Mouse (Mus musculus) layer of hippocampus, adult 2 months (tissue): ENCODE data around the gene Atp10a. TPM values are rescaled to one million over a fixed set of nuclear protein-coding genes. Genes with fewer than 3 reads are reported as not detected.

Experiments used
- DNase-seq, 2 experiments: peaks; one replicate each; pipeline ENCODE4 v3.0.0; 2022; ENCODE audit warnings: low spot score in 2 of 2
- H3K27ac ChIP-seq: fragments of 200-600 bp; 2 replicates; pipeline ENCODE4 v1.8.1; 2022
- H3K4me3 ChIP-seq: fragments of 200-600 bp; 2 replicates; pipeline ENCODE4 v1.8.1; 2022; ENCODE audit warnings: mild to moderate bottlenecking
- CTCF ChIP-seq: fragments of 200-600 bp; conservative IDR thresholded peaks from 2 replicates; pipeline ENCODE4 v1.8.1; 2022; ENCODE audit warnings: antibody characterized with exemption, mild to moderate bottlenecking, moderate library complexity
- total RNA-seq, 2 experiments: library from RNA; stranded (reverse); gene quantifications; 2 replicates each; pipeline ENCODE4 v1.2.3; 2021

The Atp10a gene
- total RNA-seq, 2 experiments from 2014 or later = 7.5 to 8.4 TPM

DNA sequence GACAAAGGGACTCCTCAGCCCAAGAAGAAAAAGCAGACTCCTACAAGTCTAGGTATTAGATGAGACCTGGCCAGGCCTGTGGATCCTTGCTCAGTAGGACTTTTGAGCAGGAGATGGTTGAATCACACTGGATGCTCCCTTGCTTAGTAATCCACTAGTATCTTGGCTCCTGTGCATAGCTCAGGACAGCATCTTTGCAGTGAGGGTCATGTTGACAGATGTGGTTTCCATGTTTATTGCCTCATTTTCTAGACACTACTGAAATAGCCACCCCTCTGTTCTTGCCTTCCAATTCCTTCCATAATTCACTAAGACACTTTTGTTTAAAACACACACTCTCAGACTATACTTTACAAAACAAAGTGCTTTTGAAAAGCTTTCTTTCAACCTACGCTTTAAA is 98.1 kb downstream of the Atp10a start:
- no peak for TF ChIP-seq CTCF
- H3K4me3 ChIP-seq = no peak overlapping the region
- no peak for DNase-seq

DNA sequence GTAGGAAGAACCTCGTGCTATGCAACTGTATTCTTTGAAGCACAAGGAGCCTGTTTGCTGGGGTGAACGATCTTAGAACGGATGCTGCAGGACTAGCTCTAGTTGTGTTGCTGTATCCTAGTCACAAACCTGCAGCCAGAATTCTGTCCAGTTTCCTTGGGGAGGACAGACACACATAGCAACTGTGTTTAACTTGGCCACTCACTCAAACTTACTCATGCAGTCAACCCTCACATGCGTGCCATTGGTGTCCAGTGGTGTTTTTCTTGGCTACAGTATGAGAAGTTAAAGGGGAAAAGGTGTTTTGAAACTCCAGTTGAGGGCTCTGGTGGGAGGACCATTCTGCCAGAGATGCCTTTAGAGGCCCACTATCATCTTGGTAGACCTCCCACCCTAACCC is 98.6 kb downstream of the Atp10a start:
- no peak for DNase-seq
- Histone ChIP-seq H3K4me3 (no peak overlapping the region), H3K27ac (no peak overlapping the region)
- TF ChIP-seq CTCF = no peak

More for the DNA sequence above, 98.1 kb downstream of the Atp10a start:
- H3K27ac ChIP-seq = no peak overlapping the region

GRCm38 (mm10) chr7:58755083-58755482 is 99.1 kb downstream of the Atp10a start:
- DNase-seq = no peak
- Histone ChIP-seq H3K4me3 (no peak overlapping the region), H3K27ac (no peak overlapping the region)
- TF ChIP-seq CTCF = no peak

- H3K4me3 ChIP-seq = no peak overlapping the region
- TF ChIP-seq CTCF = no peak
- DNase-seq = no peak
Observed at GRCm38 (mm10) chr7:58755846-58756245, 99.9 kb downstream of the Atp10a start.

DNA sequence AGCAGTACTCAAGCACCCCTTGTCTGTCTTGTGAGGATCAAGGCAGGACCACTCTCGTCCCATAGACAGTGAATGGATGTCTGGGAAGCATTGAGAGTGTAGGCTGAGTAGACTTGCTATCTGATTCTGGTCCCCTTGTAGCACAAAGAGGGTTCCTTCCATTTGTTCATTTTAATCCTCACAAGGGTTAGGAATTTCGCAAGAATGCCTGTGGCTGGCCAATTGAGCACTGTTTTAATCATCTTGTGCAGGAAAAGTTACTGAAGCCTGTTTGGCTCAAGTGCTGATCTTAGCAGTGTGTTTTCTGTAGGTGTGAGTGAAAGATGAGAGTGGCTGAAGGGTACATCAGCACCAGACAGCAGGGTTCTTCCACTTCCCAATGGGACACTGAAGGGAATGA is 101.4 kb downstream of the Atp10a start:
- no peak for DNase-seq
- no peak for TF ChIP-seq CTCF
- Histone ChIP-seq H3K4me3 (no peak overlapping the region), H3K27ac (no peak overlapping the region)

More at GRCm38 (mm10) chr7:58755846-58756245, 99.9 kb downstream of the Atp10a start:
- H3K27ac ChIP-seq = no peak overlapping the region

GRCm38 (mm10) chr7:58758396-58758795 is 102.4 kb downstream of the Atp10a start:
- no peak for DNase-seq
- TF ChIP-seq CTCF = no peak
- Histone ChIP-seq H3K4me3 (no peak overlapping the region), H3K27ac (no peak overlapping the region)

GRCm38 (mm10) chr7:58759265-58759664 is 103.3 kb downstream of the Atp10a start:
- Histone ChIP-seq H3K27ac (no peak overlapping the region), H3K4me3 (no peak overlapping the region)
- no peak for DNase-seq
- no peak for TF ChIP-seq CTCF

- peak overlapping the region; percentile 6; the same call in 1 of the 2 replicates for H3K4me3 ChIP-seq
- peak; percentile 76 for TF ChIP-seq CTCF
- peak in 1 of 2 experiments; percentile 52 for DNase-seq
- H3K27ac ChIP-seq = peak overlapping the region; percentile 56; the same call in 1 of the 2 replicates
Observed at GRCm38 (mm10) chr7:58767257-58767656, 111.3 kb downstream of the Atp10a start.

DNA sequence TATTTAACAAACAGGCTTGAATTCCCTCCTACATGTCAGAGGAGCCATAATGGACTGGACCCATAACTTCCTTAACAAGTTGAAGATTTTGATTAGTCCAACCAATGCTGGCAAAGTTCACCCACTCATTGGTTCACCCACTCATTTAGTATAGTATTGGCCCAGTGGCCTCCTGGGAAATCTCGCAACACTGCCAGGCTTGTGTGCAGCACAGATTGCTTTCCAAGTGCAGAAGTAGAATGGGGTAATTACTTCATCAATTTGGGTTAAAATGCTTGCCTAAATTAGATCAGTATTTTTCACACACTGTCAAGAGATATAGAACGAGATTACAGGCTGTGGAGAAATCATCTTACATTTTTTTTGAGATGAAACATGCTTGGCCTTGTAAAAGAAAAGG is 112.3 kb downstream of the Atp10a start:
- Histone ChIP-seq H3K27ac (peak overlapping the region; percentile 56), H3K4me3 (no peak overlapping the region)
- peak; percentile 56 to 63 for DNase-seq
- no peak for TF ChIP-seq CTCF

GRCm38 (mm10) chr7:58770254-58770653 is 114.3 kb downstream of the Atp10a start:
- no peak for DNase-seq
- Histone ChIP-seq H3K27ac (no peak overlapping the region), H3K4me3 (no peak overlapping the region)
- peak; percentile 85 for TF ChIP-seq CTCF

DNA sequence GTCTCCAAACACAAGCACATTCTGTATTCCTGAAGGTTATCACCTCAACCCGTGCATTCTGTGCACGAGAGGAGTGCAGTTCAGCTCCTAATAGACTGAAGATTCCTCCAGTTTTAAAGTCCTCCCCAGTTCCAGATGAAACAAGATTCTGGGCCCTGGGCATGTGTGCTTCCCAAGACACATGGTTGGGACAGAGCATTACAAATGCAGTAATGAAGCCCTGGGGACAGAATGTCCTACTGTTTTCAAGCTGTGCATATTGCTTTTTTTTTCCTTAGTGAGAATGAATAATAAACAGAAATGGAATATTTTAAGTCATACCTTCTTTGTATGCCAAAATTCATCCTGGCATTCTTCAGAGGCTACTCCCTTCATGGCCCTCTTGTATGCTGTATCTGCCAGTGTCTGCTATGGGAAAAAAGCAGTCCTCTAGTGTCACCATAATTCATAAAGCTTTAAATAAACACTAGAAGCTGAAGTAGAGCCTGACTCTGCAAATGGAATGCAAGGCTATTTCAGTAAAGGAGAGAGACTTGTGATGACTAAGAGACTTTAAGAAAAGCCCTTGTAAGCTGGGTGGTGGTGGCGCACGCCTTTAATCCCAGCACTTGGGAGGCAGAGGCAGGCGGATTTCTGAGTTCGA is 116.2 kb downstream of the Atp10a start:
- no peak for DNase-seq
- Histone ChIP-seq H3K4me3 (no peak overlapping the region), H3K27ac (peak overlapping the region; percentile 67; the same call in 1 of the 2 replicates)
- TF ChIP-seq CTCF = no peak

GRCm38 (mm10) chr7:58779146-58779545 is 123.2 kb downstream of the Atp10a start:
- no peak for TF ChIP-seq CTCF

GRCm38 (mm10) chr7:58786986-58787385 is 131.0 kb downstream of the Atp10a start:
- no peak for TF ChIP-seq CTCF
- no peak for DNase-seq
- no peak overlapping the region for H3K27ac ChIP-seq

More at GRCm38 (mm10) chr7:58779146-58779545, 123.2 kb downstream of the Atp10a start:
- peak overlapping the region; percentile 12; the same call in 1 of the 2 replicates for H3K27ac ChIP-seq
- no peak for DNase-seq
- no peak overlapping the region for H3K4me3 ChIP-seq

GRCm38 (mm10) chr7:58787585-58787984 is 131.6 kb downstream of the Atp10a start:
- Histone ChIP-seq H3K4me3 (no peak overlapping the region), H3K27ac (peak overlapping the region; percentile 73; the same call in 1 of the 2 replicates)
- DNase-seq = no peak
- no peak for TF ChIP-seq CTCF

More at GRCm38 (mm10) chr7:58786986-58787385, 131.0 kb downstream of the Atp10a start:
- H3K4me3 ChIP-seq = no peak overlapping the region
